8 mouse cellular contexts compared by ENCODE assay signal in genomic region chr8:84042066-84042947, GRCm38 (mm10). TPM values are rescaled to one million over a fixed set of nuclear protein-coding genes. Genes with fewer than 3 reads are reported as not detected.
DNase-seq lines count a peak whose midpoint lies in the region; ATAC-seq and TF ChIP-seq lines count a peak whose summit lies in the region.

Gene Il27ra (minus strand): TSS chr8:84042589.

- H3K9me3 ChIP-seq in embryonic facial prominence, embryonic 13.5 days: no peaks in the 10 kb centered on the region
- H3K9me3 ChIP-seq in heart, embryonic 11.5 days (replicated peaks; ENCODE audit: control insufficient read depth, low read length): no peaks in the 10 kb centered on the region
- no peaks in the 10 kb centered on the region for H3K9me3 ChIP-seq in neural tube, embryonic 14.5 days (ENCODE audit: control insufficient read depth, low read length)

- peaks cover 75% of the 10 kb centered on the region for H3K27me3 ChIP-seq in embryonic facial prominence, embryonic 13.5 days
- H3K27me3 ChIP-seq in heart, embryonic 11.5 days (ENCODE audit: control insufficient read depth, insufficient read depth, low read length): peaks cover 51% of the 10 kb centered on the region
- peaks cover 28% of the 10 kb centered on the region for H3K27me3 ChIP-seq in neural tube, embryonic 14.5 days (ENCODE audit: control insufficient read depth, insufficient read depth, low read length)

- ATAC-seq in embryonic facial prominence, embryonic 13.5 days (ENCODE audit: insufficient number of reproducible peaks, insufficient read depth, low FRiP score, low TSS enrichment, low read depth): no peak
- peak; percentile 58; the same call in 1 of the 2 replicates for ATAC-seq in heart, embryonic 11.5 days (replicated peaks; ENCODE audit: insufficient number of reproducible peaks, low FRiP score, low TSS enrichment)
- peak; percentile 68 for ATAC-seq in neural tube, embryonic 14.5 days (ENCODE audit: low read depth)

- no peak for TF ChIP-seq POLR2A in lung, adult 2 months (IDR thresholded peaks at IDR 0.05; ENCODE audit: borderline replicate concordance, extremely low read depth, low read depth, low read length)

- peak within 1 kb of the TSS; percentile 71 for H3K4me2 ChIP-seq in embryonic facial prominence, embryonic 13.5 days
- peak within 1 kb of the TSS; percentile 78 for H3K4me2 ChIP-seq in heart, embryonic 11.5 days
- peak within 1 kb of the TSS; percentile 47 for H3K4me2 ChIP-seq in neural tube, embryonic 14.5 days (ENCODE audit: low read depth, low read length)

- peak; percentile 78 for TF ChIP-seq CTCF in lung, adult 2 months (IDR thresholded peaks at IDR 0.05; ENCODE audit: insufficient read depth, low read length)

- H3K36me3 ChIP-seq in embryonic facial prominence, embryonic 13.5 days: no peaks in the 10 kb centered on the region
- H3K36me3 ChIP-seq in heart, embryonic 11.5 days (ENCODE audit: control insufficient read depth, insufficient read depth, low read length): no peaks in the 10 kb centered on the region
- H3K36me3 ChIP-seq in neural tube, embryonic 14.5 days (ENCODE audit: control insufficient read depth, insufficient read depth, low read length): no peaks in the 10 kb centered on the region

- peaks cover 20% of the 10 kb centered on the region for H3K4me1 ChIP-seq in embryonic facial prominence, embryonic 13.5 days
- peaks cover 5% of the 10 kb centered on the region; the same call in 1 of the 2 replicates for H3K4me1 ChIP-seq in heart, embryonic 11.5 days (ENCODE audit: control insufficient read depth, insufficient read depth, low read length)
- H3K4me1 ChIP-seq in lung, adult 2 months (ENCODE audit: control insufficient read depth, insufficient read depth, low read length): peaks cover 3% of the 10 kb centered on the region; the same call in 1 of the 2 replicates
- H3K4me1 ChIP-seq in neural tube, embryonic 14.5 days (ENCODE audit: control insufficient read depth, insufficient read depth, low read length): no peaks in the 10 kb centered on the region

- 4% methylated on average over 40 of the region's 40 CpGs for WGBS in embryonic facial prominence, embryonic 13.5 days
- 3% methylated on average over 40 of the region's 40 CpGs for WGBS in heart, embryonic 11.5 days (ENCODE audit: insufficient replicate concordance)
- WGBS in lung, adult 2 months: 3% methylated on average over 40 of the region's 40 CpGs
- 5% methylated on average over 40 of the region's 40 CpGs for WGBS in neural tube, embryonic 14.5 days

- no peak within 1 kb of the TSS for H3K27ac ChIP-seq in embryonic facial prominence, embryonic 13.5 days
- no peak within 1 kb of the TSS for H3K27ac ChIP-seq in heart, embryonic 11.5 days (ENCODE audit: low read depth, low read length)
- no peak within 1 kb of the TSS for H3K27ac ChIP-seq in neural tube, embryonic 14.5 days (ENCODE audit: low read depth, low read length)

- peak within 1 kb of the TSS; percentile 42 for H3K4me3 ChIP-seq in embryonic facial prominence, embryonic 13.5 days
- H3K4me3 ChIP-seq in heart, embryonic 11.5 days (ENCODE audit: low read depth, low read length): peak within 1 kb of the TSS; percentile 46
- H3K4me3 ChIP-seq in lung, adult 2 months (replicated peaks; ENCODE audit: extremely low read depth, low read depth, low read length): peak within 1 kb of the TSS; percentile 52
- H3K4me3 ChIP-seq in neural tube, embryonic 14.5 days (ENCODE audit: low read depth, low read length): peak within 1 kb of the TSS; percentile 16; the same call in 1 of the 2 replicates

- peak within 1 kb of the TSS; percentile 66 for H3K9ac ChIP-seq in embryonic facial prominence, embryonic 13.5 days
- H3K9ac ChIP-seq in heart, embryonic 11.5 days (ENCODE audit: low read depth, low read length): peak within 1 kb of the TSS; percentile 64
- H3K9ac ChIP-seq in neural tube, embryonic 14.5 days (replicated peaks; ENCODE audit: low read depth, low read length): no peak within 1 kb of the TSS; the same call in 1 of the 2 replicates

- peak; percentile 63 for DNase-seq in urinary bladder, postnatal 14 days (ENCODE audit: low spot score)
- no peak for DNase-seq in urinary bladder, adult 2 months (ENCODE audit: low spot score)
- peak; percentile 74 for DNase-seq in kidney, adult 9 months
- DNase-seq in lung, adult 2 months: peak; percentile 60
- DNase-seq in thymus, adult 18-20 months: peak; percentile 68 to 76

RNA-seq across cellular contexts. Expression of gene Il27ra, which starts in this region (rescaled TPM):
- 2.0 and 2.1 TPM in 2 replicates for polyA plus RNA-seq in urinary bladder, adult 2 months (2012; rRNA removed)
- polyA plus RNA-seq in embryonic facial prominence, embryonic 13.5 days (2015; fragmentation: Nextera tagmentation; extraction: Ambion mirVana): 0.66 and 1.0 TPM in 2 replicates
- polyA plus RNA-seq in heart, embryonic 11.5 days (2014; fragmentation: Nextera tagmentation; extraction: Ambion mirVana): 3.5 and 4.1 TPM in 2 replicates
- 7.5 and 8.4 TPM in 2 replicates for polyA plus RNA-seq in lung, adult 2 months (2012; rRNA removed)
- 0.43 and 0.45 TPM in 2 replicates for polyA plus RNA-seq in neural tube, embryonic 14.5 days (2014; fragmentation: Nextera tagmentation; extraction: Ambion mirVana)

Comparison
In these comparisons a context has a peak if more than half of its experiments do, and no peak if none do; other contexts are left out.
1. Peak in ATAC-seq, H3K4me3 ChIP-seq and H3K4me2 ChIP-seq in neural tube, embryonic 14.5 days; RNA of the gene not detected or under 1 TPM.